Mouse (Mus musculus): Measurements from ENCODE around the gene Rbm48.
A peak's percentile ranks its signal among the peaks of the same experiment; 100 is the strongest.

Gene Rbm48

DNA sequence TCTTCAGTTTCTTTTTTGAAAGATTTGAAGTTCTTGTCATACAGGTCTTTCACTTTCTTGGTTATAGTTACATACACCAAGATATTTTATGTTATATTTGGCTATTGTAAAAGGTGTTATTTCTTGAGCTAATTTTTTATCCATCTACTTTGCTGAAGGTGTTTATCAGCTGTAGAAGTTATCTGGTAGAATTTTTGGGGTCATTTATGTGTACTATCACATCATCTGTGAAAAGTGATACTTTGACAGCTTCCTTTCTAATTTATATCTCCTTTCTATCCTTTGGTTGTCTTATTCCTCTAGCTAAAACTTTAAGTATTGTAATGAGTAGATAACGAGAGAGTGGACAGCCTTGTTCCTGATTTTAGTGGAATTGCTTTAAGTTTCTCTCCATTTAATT lies 44.9 kb downstream of the Rbm48 start:
- no peak for DNase-seq (ENCODE audit: low spot score in 2 of 2)

DNA sequence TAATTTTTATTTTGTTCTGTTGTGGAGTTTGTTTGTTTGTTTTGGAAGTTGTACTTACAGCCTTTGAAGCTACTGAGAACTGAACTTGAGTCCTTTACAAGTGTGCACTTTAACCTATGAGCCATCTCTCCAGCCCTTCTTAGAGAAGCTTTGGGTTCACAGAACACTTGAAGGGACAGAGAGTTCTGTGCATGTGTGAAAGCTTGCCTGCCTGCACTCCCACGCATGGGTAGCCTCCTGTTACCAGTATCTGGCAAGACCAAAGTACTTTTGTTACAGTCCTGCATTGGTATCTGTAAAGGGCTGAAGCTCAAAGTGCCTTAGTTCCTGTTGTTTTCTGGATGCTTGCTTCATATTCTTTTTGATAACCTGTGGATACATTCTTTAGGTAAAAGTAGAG lies 50.2 kb downstream of the Rbm48 start:
- no peak for DNase-seq (ENCODE audit: low spot score in 2 of 2)

DNA sequence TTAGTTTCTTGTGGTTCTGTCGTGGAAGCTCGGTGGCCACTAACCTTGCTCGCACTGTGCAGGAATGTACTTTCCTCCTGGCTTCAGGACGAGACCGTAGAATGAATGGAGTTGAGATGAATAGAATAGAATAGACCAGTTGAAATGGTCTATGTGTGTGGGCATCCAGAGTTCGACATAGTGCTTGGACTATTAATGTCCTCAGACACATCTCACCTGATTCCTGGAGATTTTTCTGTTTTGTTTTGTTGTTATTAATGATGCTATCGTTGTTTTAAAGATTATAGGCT lies 52.0 kb downstream of the Rbm48 start:
- DNase-seq (ENCODE audit: low spot score in 2 of 2), result no peak

DNA sequence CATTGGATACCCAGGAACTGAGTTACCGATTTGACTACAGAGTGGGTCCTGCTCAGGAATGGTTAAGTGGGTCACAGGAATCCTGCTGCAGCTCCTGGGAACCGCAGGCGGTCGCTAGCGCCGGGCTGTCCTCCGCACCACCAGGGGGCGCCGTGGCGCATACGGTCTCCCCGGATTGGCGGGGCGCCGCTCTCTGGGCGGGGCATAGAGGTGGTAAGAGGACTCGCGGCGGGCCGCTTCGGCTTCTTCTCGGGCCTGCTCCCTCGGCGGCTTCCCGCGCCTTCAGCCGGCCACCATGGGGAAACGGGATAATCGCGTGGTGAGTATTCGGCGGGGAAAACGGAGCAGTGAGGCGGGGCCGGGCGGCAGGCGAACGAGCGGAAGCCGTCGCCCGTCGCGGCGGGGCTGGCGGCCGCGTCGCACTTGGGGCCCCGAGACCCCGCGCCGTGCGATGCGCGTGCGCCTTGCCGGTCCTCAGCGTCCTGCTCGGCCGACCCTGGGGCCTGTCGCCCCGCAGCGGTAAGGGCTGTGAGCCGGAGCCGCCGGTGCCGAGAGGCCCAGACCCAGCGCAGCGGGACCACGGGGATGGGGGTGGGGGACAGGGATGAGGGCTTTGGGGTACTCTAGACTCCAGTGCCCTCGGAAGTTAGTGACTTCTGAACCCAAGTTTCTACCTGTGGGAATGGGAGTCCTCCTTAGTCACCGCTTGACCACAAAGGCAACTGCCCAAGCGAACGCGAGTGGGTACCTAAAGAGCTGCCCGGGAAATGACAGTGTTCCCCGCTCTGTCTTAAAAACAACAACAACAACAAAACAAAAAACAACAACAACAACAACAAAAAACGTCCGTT lies 52.5 kb downstream of the Rbm48 start, which contains the start of gene Fam133b:
Gene Fam133b, plus strand, starts transcription at position 205 of the 851 bp plus-strand sequence.
- DNase-seq (ENCODE audit: low spot score in 2 of 2), result peak; percentile 94 to 99

DNA sequence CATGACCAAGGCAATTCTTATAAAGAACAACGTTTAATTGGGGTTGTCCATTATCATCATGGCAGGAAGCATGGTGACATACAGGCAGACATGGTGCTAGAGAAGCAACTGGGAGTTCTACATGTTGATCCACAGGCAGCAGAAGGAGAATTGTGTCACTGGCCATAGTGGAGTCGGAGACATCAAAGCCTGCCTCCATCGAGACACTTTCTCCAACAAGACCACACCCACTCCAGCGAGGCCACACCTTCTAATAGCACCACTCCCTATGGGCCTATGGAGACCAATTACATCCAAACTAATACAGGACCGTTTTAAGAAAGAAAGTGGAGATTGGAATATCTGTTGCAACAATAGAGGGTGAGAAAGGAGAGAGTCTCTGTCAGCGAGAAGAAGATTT lies 54.5 kb downstream of the Rbm48 start:
- no peak for DNase-seq (ENCODE audit: low spot score in 2 of 2)

DNA sequence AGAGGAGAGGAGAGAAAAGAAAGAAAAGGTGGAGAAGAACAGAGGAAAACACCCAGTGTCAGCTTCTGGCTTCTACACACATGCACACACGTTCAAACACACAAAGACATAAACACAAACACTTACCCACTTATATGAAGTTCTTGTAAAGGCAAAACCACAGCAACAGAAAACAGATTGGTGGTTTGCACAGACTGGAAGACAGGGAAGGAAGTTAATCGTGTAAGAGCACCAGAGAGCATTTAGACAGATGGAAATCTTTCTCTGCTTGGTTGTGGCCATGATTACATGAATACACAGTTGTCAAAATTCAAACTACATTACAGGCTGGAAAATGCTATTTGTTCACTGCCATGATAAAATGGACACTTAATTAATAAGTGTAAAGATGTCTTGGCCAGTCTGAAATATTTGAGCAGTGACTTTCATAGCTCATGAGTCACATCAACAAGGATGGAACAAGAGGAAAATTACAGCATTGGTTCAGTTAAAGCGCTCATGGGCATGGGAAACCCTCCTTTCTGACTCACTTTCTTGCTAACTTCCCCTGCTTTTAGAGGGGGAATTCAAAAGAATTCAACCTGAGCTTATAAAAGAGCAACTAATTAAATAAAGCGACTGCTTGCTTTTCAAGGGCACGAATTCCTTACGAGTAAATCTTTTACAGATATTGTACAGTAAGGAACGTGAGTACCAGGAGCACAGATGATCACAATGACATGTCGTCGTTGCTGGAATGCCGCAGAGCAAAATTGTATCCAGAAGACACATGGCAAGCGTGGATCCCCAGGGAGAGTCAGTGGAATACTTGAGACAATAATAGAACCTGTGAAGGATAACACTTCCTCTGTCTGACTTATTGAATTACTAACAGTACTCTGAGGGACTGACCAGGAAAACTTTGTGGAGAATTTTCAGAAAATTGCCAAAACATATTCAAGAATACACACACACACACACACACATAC lies 57.6 kb downstream of the Rbm48 start:
- no peak for DNase-seq (ENCODE audit: low spot score in 2 of 2)

DNA sequence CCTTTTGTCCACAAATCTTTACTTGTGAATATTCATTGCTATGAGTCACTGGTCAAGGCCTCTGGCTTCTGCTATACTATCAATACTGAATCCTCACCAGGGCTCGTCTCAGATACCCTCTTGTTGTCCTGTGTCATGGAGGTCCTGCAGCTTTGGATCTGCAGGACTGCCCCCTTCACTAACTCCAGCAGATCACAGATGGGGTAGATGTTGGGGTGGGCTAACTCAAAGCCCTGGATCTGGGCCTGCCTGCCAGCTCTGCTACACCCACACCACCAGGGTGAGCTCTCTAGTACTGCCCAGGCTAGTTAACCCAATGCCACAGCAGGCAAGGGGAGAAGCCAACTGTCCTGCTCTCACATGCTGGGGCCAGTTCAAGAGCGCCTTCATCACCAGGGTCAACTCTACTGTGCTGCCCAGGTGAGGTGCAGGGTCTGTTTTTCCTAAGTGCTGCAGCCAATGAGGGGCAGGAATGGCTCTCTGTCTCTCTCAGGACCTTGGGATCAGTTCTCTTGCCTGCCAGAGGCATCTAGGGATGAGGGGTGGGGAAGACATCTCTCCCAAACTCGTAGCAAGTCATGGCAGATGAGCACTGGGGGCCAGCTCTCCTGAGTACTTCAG lies 59.7 kb downstream of the Rbm48 start:
- DNase-seq (ENCODE audit: low spot score in 2 of 2), result no peak

All from spleen, postnatal 14 days (tissue).